Mouse (Mus musculus) thymus, adult 2 months (tissue): ENCODE measurements around the gene Grip1. TPM values are rescaled to one million over a fixed set of nuclear protein-coding genes. Genes with fewer than 3 reads are reported as not detected.
"Not testable (repeated sequence)": the region's sequence is repeated elsewhere in the genome, so short reads cannot be mapped to it uniquely, and the experiment has no call there.

ENCODE experiments used
- DNase-seq: peaks from one replicate; pipeline ENCODE4 v3.0.0; 2021
- H3K27ac ChIP-seq: fragments of 200-500 bp; 2 replicates; pipeline ENCODE4 v1.5.1; 2012; ENCODE audit warnings: low read length, control low read depth; ENCODE audit not compliant: control insufficient read depth, insufficient read depth
- H3K27me3 ChIP-seq: fragments of 200-500 bp; 2 replicates; pipeline ENCODE4 v1.6.1; 2012; ENCODE audit warnings: mild to moderate bottlenecking, low read length, moderate library complexity, mixed read lengths; ENCODE audit not compliant: control insufficient read depth, insufficient read depth
- H3K36me3 ChIP-seq: fragments of 200-500 bp; 2 replicates; pipeline ENCODE4 v1.6.1; 2012; ENCODE audit warnings: mild to moderate bottlenecking, low read length, moderate library complexity; ENCODE audit not compliant: control insufficient read depth, insufficient read depth
- H3K4me1 ChIP-seq: fragments of 200-500 bp; replicated peaks from 2 replicates; pipeline ENCODE4 v1.6.1; 2012; ENCODE audit warnings: low read length; ENCODE audit not compliant: control insufficient read depth, insufficient read depth
- H3K4me3 ChIP-seq: fragments of 200-500 bp; 2 replicates; pipeline ENCODE4 v1.5.1; 2012; ENCODE audit warnings: mild to moderate bottlenecking, low read length, control low read depth, moderate library complexity; ENCODE audit not compliant: control insufficient read depth, insufficient read depth
- CTCF ChIP-seq: fragments of 200-500 bp; IDR thresholded peaks from 2 replicates; pipeline ENCODE4 v1.5.1; 2012; ENCODE audit warnings: mild to moderate bottlenecking, control low read depth, low read length, moderate library complexity, borderline replicate concordance; ENCODE audit not compliant: control insufficient read depth, poor library complexity, insufficient read depth; ENCODE audit errors: extremely low read depth
- POLR2A ChIP-seq: fragments of 200-500 bp; IDR thresholded peaks from 2 replicates; pipeline ENCODE4 v1.6.1; 2012; ENCODE audit warnings: mild to moderate bottlenecking, low read length, control low read depth, moderate library complexity; ENCODE audit not compliant: control insufficient read depth, poor library complexity, insufficient read depth; ENCODE audit errors: extremely low read depth
- WGBS: fragments of 180-500 bp; shearing (Covaris S2); methylation state at CpG from one replicate; pipeline ENCODE4 v1.1.7; 2018; 5-methylcytosine and 5-hydroxymethylcytosine counted together
- polyA plus RNA-seq: library from polyadenylated mRNA; depleted of rRNA; stranded (reverse); fragments of >200 nt; gene quantifications from 2 replicates; pipeline ENCODE4 v1.2.3, GENCODE M21; 2012

Grip1 gene
- polyA plus RNA-seq, 1 experiment = 0.47 TPM

- Histone ChIP-seq H3K36me3 (peaks cover 8% of the 10 kb centered on the region; the same call in 1 of the 2 replicates), H3K4me1 (no peaks in the 10 kb centered on the region; the same call in 1 of the 2 replicates), H3K4me3 (peak within 1 kb of the TSS; percentile 72), H3K27me3 (no peaks in the 10 kb centered on the region), H3K27ac (peak within 1 kb of the TSS; percentile 83)
- peak; percentile 68 for TF ChIP-seq CTCF
- peak; percentile 61; the same call in 1 of the 2 replicates for TF ChIP-seq POLR2A
- under 1% methylated on average over 55 of the region's 55 CpGs for WGBS
- DNase-seq = peak; percentile 99
Measured at GRCm38 (mm10) chr10:120112507-120113396, 659.1 kb downstream of the Grip1 start, which contains the start of gene Helb. TSS of gene Helb (minus strand) at chr10:120112987.

- DNase-seq, H3K27me3 ChIP-seq, H3K4me1 ChIP-seq, H3K27ac ChIP-seq, H3K4me3 ChIP-seq, H3K36me3 ChIP-seq: not testable (repeated sequence)
- WGBS = 41% methylated on average over 9 of the region's 9 CpGs
Measured at GRCm38 (mm10) chr10:120113482-120113881, 659.9 kb downstream of the Grip1 start.

GRCm38 (mm10) chr10:120113980-120114379, 660.4 kb downstream of the Grip1 start:
- Histone ChIP-seq H3K27me3 (no peaks in the 10 kb centered on the region), H3K27ac (no peak overlapping the region), H3K4me1 (no peaks in the 10 kb centered on the region; the same call in 1 of the 2 replicates), H3K4me3 (no peak overlapping the region), H3K36me3 (0 out of 2 replicates have a peak, but pooled peaks cover 3% of the 10 kb centered on the region)
- no peak for TF ChIP-seq CTCF
- no peak for TF ChIP-seq POLR2A
- WGBS = 96% methylated on average over 6 of the region's 6 CpGs
- no peak for DNase-seq

GRCm38 (mm10) chr10:120114493-120114892, 660.9 kb downstream of the Grip1 start:
- TF ChIP-seq POLR2A (no peak), CTCF (no peak)
- H3K4me1 ChIP-seq = no peaks in the 10 kb centered on the region; the same call in 1 of the 2 replicates
- H3K4me3 ChIP-seq = no peak overlapping the region
- H3K27me3 ChIP-seq = no peaks in the 10 kb centered on the region
- no peak overlapping the region for H3K27ac ChIP-seq
- H3K36me3 ChIP-seq = 0 out of 2 replicates have a peak, but pooled peaks cover under 1% of the 10 kb centered on the region
- no peak for DNase-seq
- WGBS = 92% methylated on average over 7 of the region's 7 CpGs

GRCm38 (mm10) chr10:120115249-120115648, 661.6 kb downstream of the Grip1 start:
- no peaks in the 10 kb centered on the region; the same call in 1 of the 2 replicates for H3K4me1 ChIP-seq
- no peak for TF ChIP-seq POLR2A
- TF ChIP-seq CTCF = no peak
- H3K27ac ChIP-seq = no peak overlapping the region
- no peaks in the 10 kb centered on the region for H3K27me3 ChIP-seq
- no peaks in the 10 kb centered on the region for H3K36me3 ChIP-seq
- H3K4me3 ChIP-seq = no peak overlapping the region
- 97% methylated on average over 1 of the region's 1 CpGs for WGBS
- DNase-seq = no peak

- Histone ChIP-seq H3K4me3 (no peak overlapping the region), H3K27me3 (no peaks in the 10 kb centered on the region), H3K4me1 (peaks cover 2% of the 10 kb centered on the region; the same call in 1 of the 2 replicates), H3K36me3 (no peaks in the 10 kb centered on the region), H3K27ac (no peak overlapping the region)
- 93% methylated on average over 3 of the region's 3 CpGs for WGBS
- TF ChIP-seq POLR2A = no peak
- TF ChIP-seq CTCF = no peak
- DNase-seq = no peak
Measured at GRCm38 (mm10) chr10:120123721-120124120, 670.1 kb downstream of the Grip1 start.
